Mouse (Mus musculus) forebrain, embryonic 12.5 days (tissue): ENCODE measurements around the gene Olfr1454. TPM values are rescaled to one million over a fixed set of nuclear protein-coding genes. Genes with fewer than 3 reads are reported as not detected.

Source experiments
- ATAC-seq: fragments of 200-750 bp; cut with Nextera tagmentation; 2 replicates; pipeline ENCODE4 v1.8.0; 2017; ENCODE audit warnings: moderate TSS enrichment; ENCODE audit not compliant: low FRiP score
- H3K27ac ChIP-seq: fragments of 300-500 bp; sonication (generic); 2 replicates; pipeline ENCODE4 v1.5.1; 2016; ENCODE audit warnings: mild to moderate bottlenecking
- H3K27me3 ChIP-seq: fragments of 300-500 bp; sonication (generic); 2 replicates; pipeline ENCODE4 v1.6.1; 2016; ENCODE audit warnings: mild to moderate bottlenecking
- H3K36me3 ChIP-seq: fragments of 300-500 bp; sonication (generic); replicated peaks from 2 replicates; pipeline ENCODE4 v1.6.1; 2016; ENCODE audit warnings: mild to moderate bottlenecking
- H3K4me1 ChIP-seq: fragments of 300-500 bp; sonication (generic); 2 replicates; pipeline ENCODE4 v1.6.1; 2016
- H3K4me2 ChIP-seq: fragments of 300-500 bp; sonication (generic); 2 replicates; pipeline ENCODE4 v1.6.1; 2016; ENCODE audit warnings: mild to moderate bottlenecking, moderate library complexity
- H3K4me3 ChIP-seq: fragments of 300-500 bp; sonication (generic); replicated peaks from 2 replicates; pipeline ENCODE4 v1.5.1; 2016; ENCODE audit warnings: mild to moderate bottlenecking
- H3K9ac ChIP-seq: fragments of 300-500 bp; sonication (generic); 2 replicates; pipeline ENCODE4 v1.6.1; 2016; ENCODE audit warnings: mild to moderate bottlenecking
- H3K9me3 ChIP-seq: fragments of 300-500 bp; sonication (generic); 2 replicates; pipeline ENCODE4 v1.6.1; 2016
- WGBS: fragments of 180-500 bp; shearing (Covaris S2); methylation state at CpG from one replicate; pipeline ENCODE4 v1.1.7; 2016; 5-methylcytosine and 5-hydroxymethylcytosine counted together
- polyA plus RNA-seq: library from polyadenylated mRNA; unstranded; fragments of >200 nt; fragmentation: Nextera tagmentation; extraction: Ambion mirVana; gene quantifications from 2 replicates; pipeline ENCODE4 v1.2.1, GENCODE M21; 2016

The Olfr1454 gene
- polyA plus RNA-seq, result not detected in 2 replicates

DNA sequence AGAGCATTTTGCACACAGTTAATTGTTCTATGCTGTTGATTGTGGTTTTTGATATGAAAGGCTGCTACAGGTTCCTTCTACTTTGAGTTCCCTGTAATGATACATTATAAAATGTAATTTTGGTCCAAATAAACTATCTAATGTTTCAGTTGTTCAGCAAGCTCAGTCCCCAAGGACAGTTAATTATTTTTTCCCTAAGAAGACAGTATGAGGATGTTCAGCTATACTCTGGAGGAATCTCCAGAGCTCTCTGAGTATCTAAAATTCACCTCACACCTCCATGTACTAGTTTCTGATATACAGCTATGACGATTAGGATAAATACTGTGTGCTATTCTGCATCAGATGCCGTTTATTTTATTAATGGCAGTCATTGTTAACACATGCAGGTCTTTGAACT, at the start of gene Olfr1454:
Gene Olfr1454, plus strand, starts transcription at position 301 of the 400 bp plus-strand sequence.
- peaks cover 27% of the 10 kb centered on the region for H3K9me3 ChIP-seq
- no peak within 1 kb of the TSS for H3K4me2 ChIP-seq
- no peaks in the 10 kb centered on the region for H3K36me3 ChIP-seq

DNA sequence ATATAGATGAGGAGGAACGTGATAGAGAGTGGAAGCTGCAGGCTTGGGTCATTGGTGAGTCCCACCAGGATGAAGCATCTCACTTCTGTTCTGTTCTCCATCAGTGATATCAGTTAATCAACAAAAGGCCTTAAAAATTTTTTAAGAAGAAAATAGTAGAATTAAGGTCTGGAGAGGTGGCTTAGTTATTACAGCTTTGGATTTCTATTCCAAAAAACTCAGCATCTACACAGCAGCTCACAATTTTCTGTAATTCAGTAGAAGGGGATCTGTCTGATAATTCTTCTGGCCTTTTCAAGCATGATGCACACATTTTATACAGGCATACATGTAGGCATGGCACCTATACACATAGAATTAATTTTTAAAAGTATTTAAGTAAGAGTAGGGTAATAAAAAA, 32.2 kb upstream of the Olfr1454 start, which contains the start of gene Olfr1453:
Gene Olfr1453, minus strand, starts transcription at position 101 of the 400 bp plus-strand sequence.
- H3K27ac ChIP-seq, result no peak within 1 kb of the TSS
- H3K9ac ChIP-seq, result no peak within 1 kb of the TSS
- no peak within 1 kb of the TSS for H3K4me3 ChIP-seq
- ATAC-seq, result no peak
- H3K4me2 ChIP-seq, result no peak within 1 kb of the TSS
- no peaks in the 10 kb centered on the region for H3K27me3 ChIP-seq
- WGBS, result 54% methylated on average over 1 of the region's 1 CpGs
- H3K36me3 ChIP-seq, result no peaks in the 10 kb centered on the region
- H3K4me1 ChIP-seq, result no peaks in the 10 kb centered on the region
- H3K9me3 ChIP-seq, result 0 out of 2 replicates have a peak, but pooled peaks cover 2% of the 10 kb centered on the region

More for the DNA sequence above, at the start of gene Olfr1454:
- WGBS, result 76% methylated on average over 2 of the region's 2 CpGs
- no peak within 1 kb of the TSS for H3K4me3 ChIP-seq
- no peaks in the 10 kb centered on the region for H3K27me3 ChIP-seq
- no peak within 1 kb of the TSS for H3K9ac ChIP-seq
- ATAC-seq, result no peak
- H3K27ac ChIP-seq, result no peak within 1 kb of the TSS
- no peaks in the 10 kb centered on the region for H3K4me1 ChIP-seq

DNA sequence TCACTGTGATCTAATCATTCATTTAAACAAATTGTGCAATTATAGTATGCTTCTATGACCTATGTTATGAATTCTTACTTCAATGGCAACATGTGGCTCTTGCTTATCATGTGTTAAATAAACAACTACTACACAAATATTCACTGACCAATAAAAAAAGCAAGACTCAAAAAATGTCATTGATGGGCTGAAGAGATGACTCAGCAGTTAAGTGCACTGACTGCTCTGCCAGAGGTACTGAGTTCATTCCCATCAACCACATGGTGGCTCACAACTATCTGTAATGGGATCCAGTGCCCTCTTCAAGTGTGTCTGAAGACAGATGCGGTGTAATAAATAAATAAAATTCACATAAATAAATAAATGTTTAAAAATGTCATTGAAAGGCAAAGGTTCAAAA, 33.5 kb downstream of the Olfr1454 start:
- 89% methylated on average over 1 of the region's 1 CpGs for WGBS
- Histone ChIP-seq H3K27ac (no peak overlapping the region), H3K9ac (no peak overlapping the region), H3K27me3 (no peaks in the 10 kb centered on the region), H3K4me1 (no peaks in the 10 kb centered on the region), H3K4me3 (no peak overlapping the region), H3K36me3 (no peaks in the 10 kb centered on the region), H3K9me3 (peaks cover 27% of the 10 kb centered on the region), H3K4me2 (no peak overlapping the region)
- ATAC-seq, result no peak

DNA sequence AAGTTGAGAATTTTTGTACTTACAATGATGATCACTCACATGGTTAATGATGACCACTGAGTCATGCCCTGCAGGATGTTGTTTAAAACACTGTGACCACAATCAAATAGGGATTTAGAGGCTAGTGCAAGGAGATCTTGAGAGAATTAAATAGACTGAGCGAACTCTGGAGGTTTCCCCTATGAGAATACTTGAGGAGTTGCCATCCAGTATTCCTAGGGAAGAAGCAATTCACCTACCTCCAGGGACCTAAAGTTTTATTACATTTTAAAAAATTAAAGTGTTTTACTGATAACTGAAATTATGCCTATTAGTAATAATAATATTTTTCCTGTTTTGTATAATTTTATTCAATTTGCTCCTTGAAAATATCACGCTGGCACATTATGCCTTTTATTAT, 37.4 kb downstream of the Olfr1454 start, which contains the start of gene Olfr1457:
Gene Olfr1457, minus strand, starts transcription at position 101 of the 400 bp plus-strand sequence.
- peaks cover 19% of the 10 kb centered on the region; the same call in 1 of the 2 replicates for H3K9me3 ChIP-seq
- ATAC-seq, result no peak
- no peaks in the 10 kb centered on the region for H3K27me3 ChIP-seq
- H3K36me3 ChIP-seq, result no peaks in the 10 kb centered on the region
- no peak within 1 kb of the TSS for H3K27ac ChIP-seq
- H3K9ac ChIP-seq, result no peak within 1 kb of the TSS
- no peaks in the 10 kb centered on the region for H3K4me1 ChIP-seq
- WGBS, result 74% methylated on average over 2 of the region's 2 CpGs
- no peak within 1 kb of the TSS for H3K4me2 ChIP-seq
- no peak within 1 kb of the TSS for H3K4me3 ChIP-seq

DNA sequence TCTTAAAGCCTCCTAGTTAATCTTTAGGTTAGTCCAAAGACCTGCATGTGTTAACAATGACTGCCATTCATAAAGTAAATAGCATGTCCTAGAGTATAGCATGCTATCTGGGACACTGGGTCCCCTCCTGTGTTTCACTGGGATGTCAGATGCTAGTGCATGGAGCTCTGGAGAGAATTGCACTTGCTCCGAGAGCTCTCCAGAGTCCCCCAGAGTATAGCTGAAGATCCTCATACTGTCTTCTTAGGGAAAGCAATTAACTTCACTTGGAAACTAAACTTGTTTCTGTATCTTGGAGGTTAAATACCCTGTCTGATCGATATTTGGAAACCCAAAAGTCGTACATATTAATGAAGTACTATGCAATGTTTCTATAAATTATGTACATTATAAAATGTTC, 46.3 kb downstream of the Olfr1454 start, which contains the start of gene Olfr1458:
Gene Olfr1458, minus strand, starts transcription at position 101 of the 400 bp plus-strand sequence.
- H3K4me3 ChIP-seq, result no peak within 1 kb of the TSS
- H3K9me3 ChIP-seq, result peaks cover 17% of the 10 kb centered on the region
- ATAC-seq, result no peak
- no peaks in the 10 kb centered on the region for H3K4me1 ChIP-seq
- no peak within 1 kb of the TSS for H3K27ac ChIP-seq
- H3K4me2 ChIP-seq, result no peak within 1 kb of the TSS
- 79% methylated on average over 3 of the region's 3 CpGs for WGBS
- H3K9ac ChIP-seq, result no peak within 1 kb of the TSS
- H3K27me3 ChIP-seq, result no peaks in the 10 kb centered on the region
- no peaks in the 10 kb centered on the region for H3K36me3 ChIP-seq

Other genes starting within 250 kb of the Olfr1454 start
- not detected in 2 replicates for gene Gm5244, start 213.9 kb upstream of the Olfr1454 start, polyA plus RNA-seq
- not detected in 2 replicates for gene Olfr1444, start 203.3 kb upstream of the Olfr1454 start, polyA plus RNA-seq
- not detected in 2 replicates for gene Olfr1445, start 176.8 kb upstream of the Olfr1454 start, polyA plus RNA-seq
- not detected in 2 replicates for gene Olfr1446, start 167.1 kb upstream of the Olfr1454 start, polyA plus RNA-seq
- gene Olfr1447, start 156.9 kb upstream of the Olfr1454 start, polyA plus RNA-seq, result not detected in 2 replicates
- gene Olfr1448, start 136.2 kb upstream of the Olfr1454 start, polyA plus RNA-seq, result not detected in 2 replicates
- not detected in 2 replicates for gene Olfr1449, start 129.8 kb upstream of the Olfr1454 start, polyA plus RNA-seq
- gene Olfr1450, start 110.4 kb upstream of the Olfr1454 start, polyA plus RNA-seq, result not detected in 2 replicates
- not detected in 2 replicates for gene Olfr1451, start 65.6 kb upstream of the Olfr1454 start, polyA plus RNA-seq
- gene Olfr1453, start 32.3 kb upstream of the Olfr1454 start, polyA plus RNA-seq, result not detected in 2 replicates
- gene Olfr1457, start 37.3 kb downstream of the Olfr1454 start, polyA plus RNA-seq, result not detected in 2 replicates
- gene Olfr1458, start 46.2 kb downstream of the Olfr1454 start, polyA plus RNA-seq, result not detected in 2 replicates
- not detected in 2 replicates for gene Olfr1459, start 88.9 kb downstream of the Olfr1454 start, polyA plus RNA-seq
- not detected in 2 replicates for gene Olfr1461, start 102.4 kb downstream of the Olfr1454 start, polyA plus RNA-seq
- not detected in 2 replicates for gene Olfr1462, start 125.1 kb downstream of the Olfr1454 start, polyA plus RNA-seq
- gene Olfr1463, start 170.7 kb downstream of the Olfr1454 start, polyA plus RNA-seq, result not detected in 2 replicates